Mouse (Mus musculus) inflammation-experienced regulatory T-cells, adult 6 months (primary cell): ENCODE data around the gene E2f6. TPM values are rescaled to one million over a fixed set of nuclear protein-coding genes. Genes with fewer than 3 reads are reported as not detected.

Source experiments
- ATAC-seq: one replicate; pipeline ENCODE4 v1.8.0; 2017
- polyA plus RNA-seq, 3 experiments: library from polyadenylated mRNA; unstranded; fragments of 100-300 nt; shearing (Covaris generic); gene quantifications; one replicate each; pipeline ENCODE4 v1.2.1; 2017

Gene E2f6
- polyA plus RNA-seq, 3 experiments from 2014 or later = 3.0 to 5.1 (median 5.0) TPM

- no peak for ATAC-seq
Measured at GRCm38 (mm10) chr12:16876667-16877066, 65.9 kb downstream of the E2f6 start.

GRCm38 (mm10) chr12:16877141-16877540, 66.4 kb downstream of the E2f6 start:
- no peak for ATAC-seq

- ATAC-seq = no peak
Measured at GRCm38 (mm10) chr12:16877679-16878078, 66.9 kb downstream of the E2f6 start.

GRCm38 (mm10) chr12:16879369-16879768, 68.6 kb downstream of the E2f6 start:
- no peak for ATAC-seq

- ATAC-seq = no peak
Measured at GRCm38 (mm10) chr12:16880077-16880476, 69.3 kb downstream of the E2f6 start.

GRCm38 (mm10) chr12:16882442-16882841, 71.7 kb downstream of the E2f6 start:
- no peak for ATAC-seq

- ATAC-seq = no peak
Measured at GRCm38 (mm10) chr12:16883111-16883510, 72.3 kb downstream of the E2f6 start.

- no peak for ATAC-seq
Measured at GRCm38 (mm10) chr12:16884534-16884933, 73.8 kb downstream of the E2f6 start.

GRCm38 (mm10) chr12:16886354-16886753, 75.6 kb downstream of the E2f6 start:
- no peak for ATAC-seq

Other genes starting within 250 kb of the E2f6 start
- 10 to 100 TPM in 2 of 3 experiments, 1 to 10 TPM in 1; 9.4 to 29.1 (median 16.7) TPM for gene Lpin1, start 200.0 kb upstream of the E2f6 start, polyA plus RNA-seq
- gene Ntsr2, start 157.6 kb upstream of the E2f6 start, polyA plus RNA-seq = not detected
- 1 to 10 TPM in 1 of 3 experiments, under 1 TPM in 1, not detected in 1; 0.36 to 1.1 TPM for gene Greb1, start 10.1 kb upstream of the E2f6 start, polyA plus RNA-seq
- gene Rock2, start 83.9 kb downstream of the E2f6 start, polyA plus RNA-seq = 10 to 100 TPM; 12.8 to 16.2 (median 15.6) TPM
- 100 to 1,000 TPM in 1 of 3 experiments, 10 to 100 TPM in 2; 57.2 to 116 (median 62.2) TPM for gene Pqlc3, start 189.4 kb downstream of the E2f6 start, polyA plus RNA-seq
- gene 2410004P03Rik, start 200.8 kb downstream of the E2f6 start, polyA plus RNA-seq = 1 to 10 TPM in 2 of 3 experiments, under 1 TPM in 1; 0.94 to 1.6 (median 1.5) TPM